Mouse (Mus musculus) thymus, adult 2 months (tissue): ENCODE data around the gene Atp6v1e1. TPM values are rescaled to one million over a fixed set of nuclear protein-coding genes. Genes with fewer than 3 reads are reported as not detected.
"Not testable (repeated sequence)": the region's sequence is repeated elsewhere in the genome, so short reads cannot be mapped to it uniquely, and the experiment has no call there.

Experiments
- DNase-seq: peaks from one replicate; pipeline ENCODE4 v3.0.0; 2021
- H3K27ac ChIP-seq: fragments of 200-500 bp; 2 replicates; pipeline ENCODE4 v1.5.1; 2012; ENCODE audit warnings: low read length, control low read depth; ENCODE audit not compliant: control insufficient read depth, insufficient read depth
- H3K27me3 ChIP-seq: fragments of 200-500 bp; 2 replicates; pipeline ENCODE4 v1.6.1; 2012; ENCODE audit warnings: mild to moderate bottlenecking, low read length, moderate library complexity, mixed read lengths; ENCODE audit not compliant: control insufficient read depth, insufficient read depth
- H3K36me3 ChIP-seq: fragments of 200-500 bp; 2 replicates; pipeline ENCODE4 v1.6.1; 2012; ENCODE audit warnings: mild to moderate bottlenecking, low read length, moderate library complexity; ENCODE audit not compliant: control insufficient read depth, insufficient read depth
- H3K4me1 ChIP-seq: fragments of 200-500 bp; replicated peaks from 2 replicates; pipeline ENCODE4 v1.6.1; 2012; ENCODE audit warnings: low read length; ENCODE audit not compliant: control insufficient read depth, insufficient read depth
- H3K4me3 ChIP-seq: fragments of 200-500 bp; 2 replicates; pipeline ENCODE4 v1.5.1; 2012; ENCODE audit warnings: mild to moderate bottlenecking, low read length, control low read depth, moderate library complexity; ENCODE audit not compliant: control insufficient read depth, insufficient read depth
- CTCF ChIP-seq: fragments of 200-500 bp; IDR thresholded peaks from 2 replicates; pipeline ENCODE4 v1.5.1; 2012; ENCODE audit warnings: mild to moderate bottlenecking, control low read depth, low read length, moderate library complexity, borderline replicate concordance; ENCODE audit not compliant: control insufficient read depth, poor library complexity, insufficient read depth; ENCODE audit errors: extremely low read depth
- POLR2A ChIP-seq: fragments of 200-500 bp; IDR thresholded peaks from 2 replicates; pipeline ENCODE4 v1.6.1; 2012; ENCODE audit warnings: mild to moderate bottlenecking, low read length, control low read depth, moderate library complexity; ENCODE audit not compliant: control insufficient read depth, poor library complexity, insufficient read depth; ENCODE audit errors: extremely low read depth
- WGBS: fragments of 180-500 bp; shearing (Covaris S2); methylation state at CpG from one replicate; pipeline ENCODE4 v1.1.7; 2018; 5-methylcytosine and 5-hydroxymethylcytosine counted together
- polyA plus RNA-seq: library from polyadenylated mRNA; depleted of rRNA; stranded (reverse); fragments of >200 nt; gene quantifications from 2 replicates; pipeline ENCODE4 v1.2.3, GENCODE M21; 2012

The Atp6v1e1 gene
- polyA plus RNA-seq, 1 experiment: 136 TPM

GRCm38 (mm10) chr6:120854413-120854812 lies 31.8 kb upstream of the Atp6v1e1 start:
- no peaks in the 10 kb centered on the region for H3K27me3 ChIP-seq
- no peak for DNase-seq
- WGBS: 88% methylated on average over 10 of the region's 10 CpGs
- no peak for TF ChIP-seq CTCF
- TF ChIP-seq POLR2A: no peak
- no peaks in the 10 kb centered on the region for H3K4me1 ChIP-seq
- H3K27ac ChIP-seq: no peak overlapping the region
- H3K36me3 ChIP-seq: peaks cover 4% of the 10 kb centered on the region; the same call in 1 of the 2 replicates
- H3K4me3 ChIP-seq: no peak overlapping the region

DNA sequence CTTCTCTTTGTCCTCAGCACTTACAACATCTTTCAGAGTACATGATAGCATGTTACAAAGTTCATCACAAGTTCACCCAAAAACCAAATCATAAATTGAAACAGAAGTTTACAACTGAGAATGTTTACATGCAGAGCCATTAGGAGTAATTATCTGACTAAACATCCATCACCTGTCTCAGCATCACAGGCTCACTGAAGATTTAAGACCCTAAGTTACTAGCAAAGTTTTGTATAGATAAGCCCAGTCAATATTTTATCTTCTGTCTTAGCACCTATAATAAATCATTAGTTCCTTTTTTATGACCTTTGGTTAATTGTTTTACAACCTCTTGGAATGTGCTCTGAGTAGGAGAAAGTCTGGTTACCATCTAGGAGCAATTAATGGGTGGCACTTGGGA lies 28.1 kb upstream of the Atp6v1e1 start:
- DNase-seq, H3K27me3 ChIP-seq, H3K4me3 ChIP-seq, H3K27ac ChIP-seq, H3K4me1 ChIP-seq: not testable (repeated sequence)
- H3K36me3 ChIP-seq: peaks cover 16% of the 10 kb centered on the region

DNA sequence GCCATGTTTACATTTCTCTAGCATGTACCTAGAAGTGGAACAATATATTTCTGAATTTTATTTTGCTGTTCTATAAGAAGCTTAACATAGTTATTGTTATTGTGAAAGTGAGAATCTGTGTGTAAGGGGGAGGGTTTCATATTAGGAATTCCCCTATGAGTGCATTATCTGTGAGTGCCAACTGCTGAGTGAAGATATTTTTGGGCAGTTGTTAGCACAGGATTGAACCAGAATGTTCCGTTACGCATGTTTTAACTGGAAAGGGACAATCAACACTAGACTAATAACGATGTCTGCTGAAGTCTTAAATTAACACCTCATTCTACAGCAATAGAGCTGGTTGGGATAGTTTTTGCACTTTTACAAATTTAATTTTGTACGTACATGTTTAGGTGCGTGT lies 19.2 kb upstream of the Atp6v1e1 start:
- Histone ChIP-seq H3K27ac (no peak overlapping the region), H3K27me3 (no peaks in the 10 kb centered on the region), H3K4me1 (no peaks in the 10 kb centered on the region), H3K36me3 (no peaks in the 10 kb centered on the region), H3K4me3 (no peak overlapping the region)
- TF ChIP-seq POLR2A (no peak), CTCF (no peak)
- WGBS: 95% methylated on average over 5 of the region's 5 CpGs
- DNase-seq: no peak

GRCm38 (mm10) chr6:120840258-120840657 lies 17.7 kb upstream of the Atp6v1e1 start:
- Histone ChIP-seq H3K27ac (no peak overlapping the region), H3K27me3 (no peaks in the 10 kb centered on the region), H3K36me3 (no peaks in the 10 kb centered on the region), H3K4me3 (no peak overlapping the region), H3K4me1 (no peaks in the 10 kb centered on the region)
- TF ChIP-seq CTCF: no peak
- TF ChIP-seq POLR2A: no peak
- no peak for DNase-seq
- 97% methylated on average over 7 of the region's 7 CpGs for WGBS

GRCm38 (mm10) chr6:120837152-120837530 lies 14.5 kb upstream of the Atp6v1e1 start:
- 78% methylated on average over 1 of the region's 1 CpGs for WGBS
- H3K27me3 ChIP-seq: no peaks in the 10 kb centered on the region
- no peak for TF ChIP-seq CTCF
- TF ChIP-seq POLR2A: no peak
- H3K4me3 ChIP-seq: no peak overlapping the region
- no peaks in the 10 kb centered on the region for H3K36me3 ChIP-seq
- no peaks in the 10 kb centered on the region for H3K4me1 ChIP-seq
- no peak overlapping the region for H3K27ac ChIP-seq
- DNase-seq: no peak

GRCm38 (mm10) chr6:120836389-120837151 lies 14.0 kb upstream of the Atp6v1e1 start:
- H3K27ac ChIP-seq: peak overlapping the region; percentile 20
- peak overlapping the region; percentile 59 for H3K4me3 ChIP-seq
- WGBS: 5% methylated on average over 36 of the region's 37 CpGs
- H3K27me3 ChIP-seq: no peaks in the 10 kb centered on the region
- no peak for DNase-seq
- H3K4me1 ChIP-seq: no peaks in the 10 kb centered on the region
- TF ChIP-seq POLR2A (no peak), CTCF (no peak)
- H3K36me3 ChIP-seq: no peaks in the 10 kb centered on the region
